In the genomic region with DNA sequence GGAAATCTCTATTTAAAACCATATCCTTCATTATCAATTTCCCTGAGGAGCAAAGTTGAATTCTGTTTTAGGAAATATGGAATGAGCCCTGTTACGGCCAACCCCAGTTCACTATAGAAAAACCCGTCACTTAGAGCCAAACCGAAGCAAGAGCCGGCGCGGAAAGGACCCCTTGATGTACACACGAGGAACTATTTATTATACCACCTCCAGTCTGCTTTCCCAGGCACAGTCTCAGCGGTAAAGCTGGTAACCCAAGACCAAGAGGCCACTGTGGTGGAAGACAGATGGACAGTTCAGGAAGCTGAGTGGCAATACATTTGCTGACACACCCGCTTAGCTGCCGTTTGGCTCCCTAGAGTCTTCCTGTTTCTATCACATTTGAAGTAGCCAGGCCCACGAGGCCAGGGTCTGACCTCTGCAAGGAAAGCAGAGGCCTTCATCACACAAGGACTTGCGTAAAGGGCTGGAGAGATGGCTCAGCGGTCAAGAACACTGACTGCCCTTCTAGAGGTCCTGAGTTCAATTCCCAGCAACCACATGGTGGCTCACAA, we compare ENCODE assay signal across 22 mouse cellular contexts. TPM values are rescaled to one million over a fixed set of nuclear protein-coding genes. Genes with fewer than 3 reads are reported as not detected.
A peak's percentile ranks its signal among the peaks of the same experiment; 100 is the strongest.
DNase-seq lines count a peak whose midpoint lies in the region; ATAC-seq and TF ChIP-seq lines count a peak whose summit lies in the region.
"Had no signal": no experiment of that assay in that cellular context is flagged by ENCODE, and none has a peak within 500 bp of the region (broad histone marks: within the 10 kb centered on the region; RNA-seq: fewer than 3 reads in every experiment).

No protein-coding gene starts in this region.

- TF ChIP-seq EP300 in stomach, postnatal 0 days (optimal IDR thresholded peaks at IDR 0.05): no peak

- no peaks in the 10 kb centered on the region for H3K27me3 ChIP-seq in limb, embryonic 10.5 days (ENCODE audit: low read depth, poor library complexity, severe bottlenecking)
- H3K27me3 ChIP-seq in stomach, postnatal 0 days (ENCODE audit: control insufficient read depth, insufficient read depth, low read length): no peaks in the 10 kb centered on the region
- H3K27me3 ChIP-seq in hindbrain, embryonic 14.5 days (ENCODE audit: control insufficient read depth, insufficient read depth, low read length): no peaks in the 10 kb centered on the region
- H3K27me3 ChIP-seq: embryonic facial prominence, embryonic 15.5 days; limb, embryonic 12.5 days; midbrain, embryonic 15.5 days; Patski had no signal

- no peak overlapping the region for H3K4me2 ChIP-seq in stomach, postnatal 0 days (replicated peaks; ENCODE audit: low read depth)
- no peak overlapping the region for H3K4me2 ChIP-seq in hindbrain, embryonic 14.5 days (replicated peaks)
- H3K4me2 ChIP-seq: embryonic facial prominence, embryonic 15.5 days; heart, embryonic 11.5 days; limb, embryonic 12.5 days; midbrain, embryonic 15.5 days had no signal

- H3K36me3 ChIP-seq in limb, embryonic 10.5 days: no peaks in the 10 kb centered on the region
- H3K36me3 ChIP-seq in stomach, postnatal 0 days (ENCODE audit: control insufficient read depth, insufficient read depth, low read length): no peaks in the 10 kb centered on the region
- H3K36me3 ChIP-seq in hindbrain, embryonic 14.5 days (replicated peaks; ENCODE audit: control insufficient read depth, insufficient read depth): no peaks in the 10 kb centered on the region
- H3K36me3 ChIP-seq: embryonic facial prominence, embryonic 15.5 days; forebrain, embryonic 10.5 days; limb, embryonic 12.5 days; midbrain, embryonic 15.5 days had no signal

- H3K9me3 ChIP-seq in limb, embryonic 10.5 days (replicated peaks): no peaks in the 10 kb centered on the region
- no peaks in the 10 kb centered on the region for H3K9me3 ChIP-seq in stomach, postnatal 0 days (ENCODE audit: control insufficient read depth, low read length)
- no peaks in the 10 kb centered on the region for H3K9me3 ChIP-seq in hindbrain, embryonic 14.5 days (ENCODE audit: control insufficient read depth, low read length)
- H3K9me3 ChIP-seq: embryonic facial prominence, embryonic 15.5 days; forebrain, embryonic 10.5 days; limb, embryonic 12.5 days; midbrain, embryonic 15.5 days had no signal

- DNase-seq in adrenal gland, adult 8-10 months: peak; percentile 28
- no peak for DNase-seq in adrenal gland, postnatal 25 days
- peak; percentile 15 to 23 for DNase-seq in adrenal gland, postnatal 36 days
- peak; percentile 58 for DNase-seq in kidney, adult 9 months
- DNase-seq in limb, embryonic 10.5 days (ENCODE audit: low spot score): peak; percentile 51
- no peak for DNase-seq in stomach, postnatal 0 days (ENCODE audit: low spot score)
- DNase-seq in B cell, adult 2 months: no peak
- no peak for DNase-seq in hindbrain, embryonic 14.5 days (ENCODE audit: low spot score)
- DNase-seq: cerebellum, adult 11-12 months; cerebellum, postnatal 25 days; gastrocnemius, postnatal 14 days; thymus, adult 18-20 months had no signal

- 0 out of 2 replicates have a peak overlapping the region, but pooled peaks have one; percentile 43 for H3K27ac ChIP-seq in limb, embryonic 10.5 days
- H3K27ac ChIP-seq in stomach, postnatal 0 days (replicated peaks): no peak overlapping the region
- no peak overlapping the region for H3K27ac ChIP-seq in hindbrain, embryonic 14.5 days
- H3K27ac ChIP-seq: embryonic facial prominence, embryonic 15.5 days; forebrain, embryonic 10.5 days; layer of hippocampus, adult 2 months; limb, embryonic 12.5 days; liver, embryonic 14.5 days; midbrain, embryonic 15.5 days had no signal

- no peak for TF ChIP-seq CTCF in stomach, postnatal 0 days (IDR thresholded peaks at IDR 0.05; ENCODE audit: low read depth)

- peaks cover 18% of the 10 kb centered on the region for H3K4me1 ChIP-seq in limb, embryonic 10.5 days
- no peaks in the 10 kb centered on the region for H3K4me1 ChIP-seq in stomach, postnatal 0 days (replicated peaks; ENCODE audit: control insufficient read depth, insufficient read depth)
- H3K4me1 ChIP-seq in hindbrain, embryonic 14.5 days (replicated peaks; ENCODE audit: control insufficient read depth, insufficient read depth, low read length): no peaks in the 10 kb centered on the region
- H3K4me1 ChIP-seq: embryonic facial prominence, embryonic 15.5 days; midbrain, embryonic 15.5 days had no signal

- WGBS in limb, embryonic 10.5 days: 52% methylated on average over 13 of the region's 13 CpGs
- 80% methylated on average over 13 of the region's 13 CpGs for WGBS in stomach, postnatal 0 days
- 87% methylated on average over 13 of the region's 13 CpGs for WGBS in hindbrain, embryonic 14.5 days

- no peak for ATAC-seq in stomach, postnatal 0 days (ENCODE audit: low FRiP score, low TSS enrichment)
- ATAC-seq in hindbrain, embryonic 14.5 days (ENCODE audit: low FRiP score): no peak
- ATAC-seq: activated CD4-positive, CD25-positive, alpha-beta regulatory T cell, adult 4 months; midbrain, embryonic 15.5 days; Patski had no signal

- no peak overlapping the region for H3K9ac ChIP-seq in stomach, postnatal 0 days (ENCODE audit: low read length)
- H3K9ac ChIP-seq in hindbrain, embryonic 14.5 days: no peak overlapping the region
- H3K9ac ChIP-seq: embryonic facial prominence, embryonic 15.5 days; limb, embryonic 12.5 days; liver, embryonic 14.5 days; midbrain, embryonic 15.5 days had no signal

- H3K4me3 ChIP-seq in limb, embryonic 10.5 days: no peak overlapping the region
- no peak overlapping the region for H3K4me3 ChIP-seq in stomach, postnatal 0 days (ENCODE audit: low read depth, low read length)
- H3K4me3 ChIP-seq in hindbrain, embryonic 14.5 days (replicated peaks; ENCODE audit: low read length): no peak overlapping the region
- H3K4me3 ChIP-seq: embryonic facial prominence, embryonic 15.5 days; forebrain, embryonic 10.5 days; layer of hippocampus, adult 2 months; limb, embryonic 12.5 days; midbrain, embryonic 15.5 days had no signal

RNA-seq across cellular contexts. Expression of a gene that starts 21.6 kb away (rescaled TPM):
- 1 to 10 TPM in 3 of 4 experiments, under 1 TPM in 1; 0.91 to 2.4 (median 1.4) TPM for total RNA-seq in adrenal gland, adult 8-10 months (2022)
- total RNA-seq in adrenal gland, postnatal 25 days (2021): 2.6 and 5.8 TPM in 2 replicates
- total RNA-seq in adrenal gland, postnatal 36 days (2021): 1 to 10 TPM; 1.5 to 4.6 TPM
- 0.09 and 0.24 TPM in 2 replicates for polyA plus RNA-seq in limb, embryonic 10.5 days (2016; fragmentation: Nextera tagmentation; extraction: Ambion mirVana)
- 0.16 and 0.40 TPM in 2 replicates for polyA plus RNA-seq in stomach, postnatal 0 days (2015; fragmentation: Nextera tagmentation; extraction: Ambion mirVana)
- polyA plus RNA-seq in hindbrain, embryonic 14.5 days (2014; fragmentation: Nextera tagmentation; extraction: Ambion mirVana): 1.8 and 2.0 TPM in 2 replicates
- total RNA-seq: neutrophil, adult 5-6 weeks had no signal
- polyA plus RNA-seq: forebrain, embryonic 10.5 days; midbrain, embryonic 15.5 days had no signal

Comparison
In these comparisons a context has a peak if more than half of its experiments do, and no peak if none do; other contexts are left out.
1. DNase-seq: peak in adrenal gland, adult 8-10 months (single experiment), adrenal gland, postnatal 36 days (2 of 2), kidney, adult 9 months (single experiment) and limb, embryonic 10.5 days (single experiment); none in adrenal gland, postnatal 25 days (single experiment), stomach, postnatal 0 days (single experiment), B cell, adult 2 months (0 of 2) and hindbrain, embryonic 14.5 days (single experiment).